Mouse (Mus musculus) lung, postnatal 0 days (tissue): ENCODE measurements around the gene Josd2. TPM values are rescaled to one million over a fixed set of nuclear protein-coding genes. Genes with fewer than 3 reads are reported as not detected.

Experiments used
- ATAC-seq: fragments of 200-750 bp; cut with Nextera tagmentation; 2 replicates; pipeline ENCODE4 v1.8.0; 2017; ENCODE audit warnings: moderate library complexity
- DNase-seq: peaks from one replicate; pipeline ENCODE4 v3.0.0-alpha.2; 2016; ENCODE audit warnings: low spot score
- H3K27ac ChIP-seq: fragments of 300-500 bp; sonication (generic); 2 replicates; pipeline ENCODE4 v1.5.1; 2014; ENCODE audit warnings: antibody characterized with exemption, mild to moderate bottlenecking, low read length, mixed read lengths
- H3K27me3 ChIP-seq: fragments of 300-500 bp; sonication (generic); replicated peaks from 2 replicates; pipeline ENCODE4 v1.6.1; 2014; ENCODE audit warnings: low read length, mixed read lengths; ENCODE audit not compliant: insufficient read depth
- H3K36me3 ChIP-seq: fragments of 300-500 bp; sonication (generic); 2 replicates; pipeline ENCODE4 v1.6.1; 2014; ENCODE audit warnings: low read length, mixed read lengths; ENCODE audit not compliant: insufficient read depth
- H3K4me1 ChIP-seq: fragments of 300-500 bp; sonication (generic); 2 replicates; pipeline ENCODE4 v1.6.1; 2014; ENCODE audit warnings: antibody characterized with exemption, low read depth, low read length, mixed read lengths; ENCODE audit not compliant: insufficient read depth
- H3K4me2 ChIP-seq: fragments of 300-500 bp; sonication (generic); replicated peaks from 2 replicates; pipeline ENCODE4 v1.6.1; 2014; ENCODE audit warnings: low read depth, mild to moderate bottlenecking, low read length, moderate library complexity, mixed read lengths
- H3K4me3 ChIP-seq: fragments of 300-500 bp; sonication (generic); 2 replicates; pipeline ENCODE4 v1.5.1; 2014; ENCODE audit warnings: low read depth, low read length
- H3K9ac ChIP-seq: fragments of 300-500 bp; sonication (generic); replicated peaks from 2 replicates; pipeline ENCODE4 v1.6.1; 2014; ENCODE audit warnings: low read depth, mild to moderate bottlenecking
- H3K9me3 ChIP-seq: fragments of 300-500 bp; sonication (generic); 2 replicates; pipeline ENCODE4 v1.6.1; 2016; ENCODE audit warnings: low read length, mixed read lengths
- CTCF ChIP-seq: IDR thresholded peaks from 2 replicates; pipeline ENCODE4 v1.5.1; 2016; ENCODE audit warnings: antibody characterized with exemption, mild to moderate bottlenecking
- EP300 ChIP-seq: IDR thresholded peaks from 2 replicates; pipeline ENCODE4 v1.6.1; 2016; ENCODE audit warnings: antibody characterized with exemption, mild to moderate bottlenecking, control low read depth
- WGBS: fragments of 180-500 bp; shearing (Covaris S2); extraction: QIAGEN DNeasy Blood & Tissue Kit; methylation state at CpG from one replicate; pipeline ENCODE4 v1.1.7; 2014; 5-methylcytosine and 5-hydroxymethylcytosine counted together
- polyA plus RNA-seq: library from polyadenylated mRNA; unstranded; fragments of >200 nt; fragmentation: Nextera tagmentation; extraction: Ambion mirVana; gene quantifications from 2 replicates; pipeline ENCODE4 v1.2.1, GENCODE M21; 2015

Gene Josd2
- polyA plus RNA-seq, 1 experiment from 2014 or later: 93.7 TPM

DNA sequence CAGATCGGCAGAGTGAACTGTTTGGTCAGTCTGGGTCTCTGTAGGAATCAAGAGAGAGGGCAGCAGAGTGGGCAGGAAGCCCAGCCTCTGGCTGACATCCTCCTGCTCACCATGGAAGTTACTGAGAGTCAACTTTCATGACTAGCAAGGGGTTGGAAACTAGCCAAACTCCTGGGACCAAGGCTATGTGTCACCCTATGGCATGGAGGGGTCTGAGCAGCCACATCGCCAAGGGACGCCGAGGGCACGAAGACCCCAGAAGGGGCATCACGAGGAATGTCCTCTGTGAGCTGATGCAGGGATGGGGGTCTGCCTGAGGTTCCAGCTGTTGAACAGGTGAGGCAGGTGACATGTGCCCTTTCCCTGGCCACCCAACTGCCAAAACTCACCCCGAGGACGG lies 20.8 kb downstream of the Josd2 start:
- Histone ChIP-seq H3K4me1 (no peaks in the 10 kb centered on the region), H3K36me3 (peaks cover 11% of the 10 kb centered on the region; the same call in 1 of the 2 replicates), H3K4me2 (no peak overlapping the region), H3K9me3 (no peaks in the 10 kb centered on the region), H3K27ac (no peak overlapping the region), H3K4me3 (no peak overlapping the region), H3K27me3 (no peaks in the 10 kb centered on the region), H3K9ac (no peak overlapping the region)
- DNase-seq (no peak), ATAC-seq (no peak)
- WGBS: 93% methylated on average over 8 of the region's 8 CpGs
- TF ChIP-seq CTCF (no peak), EP300 (no peak)

DNA sequence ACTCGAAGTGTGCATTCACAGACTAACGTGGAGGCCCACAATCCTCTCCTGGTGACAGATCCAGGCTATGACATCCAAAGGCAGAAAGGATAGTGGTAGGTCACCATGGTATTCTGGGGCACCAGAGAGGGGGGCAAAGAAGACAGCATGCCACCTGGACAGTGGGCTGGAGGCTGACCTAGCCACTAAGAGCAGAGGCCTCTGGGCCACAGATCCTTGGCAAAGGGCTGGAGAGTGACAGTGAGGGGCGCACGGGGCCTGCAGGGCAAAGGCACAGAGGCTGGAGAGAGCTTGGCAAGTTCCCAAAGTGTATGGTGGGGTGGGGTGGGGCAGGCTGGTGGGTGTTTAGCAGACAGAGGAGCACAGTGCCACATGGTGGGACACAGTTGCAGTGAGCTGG lies 22.5 kb downstream of the Josd2 start:
- Histone ChIP-seq H3K4me2 (no peak overlapping the region), H3K9ac (no peak overlapping the region), H3K4me3 (no peak overlapping the region), H3K27me3 (no peaks in the 10 kb centered on the region), H3K9me3 (no peaks in the 10 kb centered on the region), H3K36me3 (peaks cover 11% of the 10 kb centered on the region; the same call in 1 of the 2 replicates), H3K27ac (no peak overlapping the region), H3K4me1 (peaks cover under 1% of the 10 kb centered on the region; the same call in 1 of the 2 replicates)
- ATAC-seq: no peak
- no peak for DNase-seq
- 77% methylated on average over 4 of the region's 4 CpGs for WGBS
- TF ChIP-seq EP300 (no peak), CTCF (no peak)

GRCm38 (mm10) chr7:44491391-44491790 lies 23.6 kb downstream of the Josd2 start:
- no peak for TF ChIP-seq EP300
- TF ChIP-seq CTCF: no peak
- H3K27me3 ChIP-seq: no peaks in the 10 kb centered on the region
- WGBS: 94% methylated on average over 5 of the region's 5 CpGs
- H3K36me3 ChIP-seq: peaks cover 11% of the 10 kb centered on the region; the same call in 1 of the 2 replicates
- no peak overlapping the region for H3K4me2 ChIP-seq
- no peak overlapping the region for H3K9ac ChIP-seq
- H3K9me3 ChIP-seq: no peaks in the 10 kb centered on the region
- no peak for DNase-seq
- no peak for ATAC-seq
- no peak overlapping the region for H3K4me3 ChIP-seq
- H3K4me1 ChIP-seq: peaks cover 5% of the 10 kb centered on the region; the same call in 1 of the 2 replicates
- no peak overlapping the region for H3K27ac ChIP-seq

- Histone ChIP-seq H3K4me2 (no peak overlapping the region), H3K9ac (no peak overlapping the region), H3K4me1 (peaks cover 10% of the 10 kb centered on the region; the same call in 1 of the 2 replicates), H3K27ac (no peak overlapping the region), H3K9me3 (no peaks in the 10 kb centered on the region), H3K4me3 (no peak overlapping the region), H3K36me3 (peaks cover 11% of the 10 kb centered on the region; the same call in 1 of the 2 replicates), H3K27me3 (no peaks in the 10 kb centered on the region)
- DNase-seq (no peak), ATAC-seq (no peak)
- 94% methylated on average over 21 of the region's 21 CpGs for WGBS
- TF ChIP-seq EP300 (no peak), CTCF (no peak)
Measured at GRCm38 (mm10) chr7:44492166-44492826, 24.5 kb downstream of the Josd2 start.

DNA sequence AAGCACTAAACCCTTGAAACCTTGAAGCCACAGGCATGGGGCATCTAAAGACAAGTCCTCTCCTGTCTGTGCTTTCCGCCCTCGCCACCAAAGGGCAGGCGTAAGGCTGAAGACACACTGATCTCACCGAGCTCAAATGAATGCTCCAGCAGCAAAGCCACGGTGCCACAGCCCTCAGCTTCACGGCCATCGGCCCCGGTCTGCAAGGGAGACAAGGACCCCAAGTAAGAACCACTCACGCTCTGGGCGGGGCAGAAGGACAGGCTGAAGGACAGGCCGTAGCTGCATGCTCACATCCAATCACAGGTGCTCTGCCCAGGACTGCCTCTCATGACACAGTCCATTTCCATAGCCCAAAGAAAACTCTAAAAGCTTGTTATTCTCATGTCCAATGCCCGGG lies 26.9 kb downstream of the Josd2 start:
- H3K4me3 ChIP-seq: no peak overlapping the region
- no peaks in the 10 kb centered on the region for H3K27me3 ChIP-seq
- DNase-seq: no peak
- H3K27ac ChIP-seq: no peak overlapping the region
- 0 out of 2 replicates have a peak, but pooled peaks cover 11% of the 10 kb centered on the region for H3K36me3 ChIP-seq
- H3K9ac ChIP-seq: no peak overlapping the region
- H3K9me3 ChIP-seq: no peaks in the 10 kb centered on the region
- no peak for ATAC-seq
- peaks cover 10% of the 10 kb centered on the region; the same call in 1 of the 2 replicates for H3K4me1 ChIP-seq
- WGBS: 79% methylated on average over 12 of the region's 12 CpGs
- TF ChIP-seq CTCF (no peak), EP300 (no peak)
- no peak overlapping the region for H3K4me2 ChIP-seq

DNA sequence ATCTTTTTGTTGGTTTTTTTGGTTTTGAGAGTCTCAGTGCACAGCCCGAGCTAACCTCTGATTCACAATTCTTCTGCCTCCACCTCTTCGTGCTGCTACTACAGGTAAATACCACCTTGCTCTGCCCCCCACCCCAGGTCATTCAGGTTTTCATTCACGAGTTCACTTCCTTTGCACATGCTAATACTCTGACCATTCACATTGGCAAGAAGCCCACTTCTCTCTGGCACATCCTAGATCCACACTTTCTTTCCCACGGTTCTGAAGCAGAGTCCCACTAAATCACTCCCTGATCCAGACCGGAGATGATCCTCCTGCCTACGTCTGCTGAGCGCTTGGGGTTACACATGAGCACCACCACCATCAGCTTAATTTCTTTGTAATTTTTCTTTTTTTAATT lies 27.3 kb downstream of the Josd2 start:
- Histone ChIP-seq H3K9me3 (no peaks in the 10 kb centered on the region), H3K27ac (no peak overlapping the region), H3K9ac (no peak overlapping the region), H3K4me1 (peaks cover 10% of the 10 kb centered on the region; the same call in 1 of the 2 replicates), H3K4me2 (no peak overlapping the region), H3K36me3 (0 out of 2 replicates have a peak, but pooled peaks cover 10% of the 10 kb centered on the region), H3K27me3 (no peaks in the 10 kb centered on the region), H3K4me3 (no peak overlapping the region)
- 71% methylated on average over 7 of the region's 7 CpGs for WGBS
- ATAC-seq (no peak), DNase-seq (no peak)
- TF ChIP-seq CTCF (no peak), EP300 (no peak)
